Mouse (Mus musculus) layer of hippocampus, postnatal 36 days (tissue): ENCODE data around the gene Retnlb. TPM values are rescaled to one million over a fixed set of nuclear protein-coding genes. Genes with fewer than 3 reads are reported as not detected.

Experiments
- total RNA-seq, 2 experiments: library from RNA; stranded (reverse); gene quantifications; 2 replicates each; pipeline ENCODE4 v1.2.3; 2021

Retnlb gene
- total RNA-seq, 2 experiments from 2014 or later = not detected

Other genes starting within 250 kb of the Retnlb start
- under 1 TPM; 0.17 to 0.23 TPM for gene Trat1, start 44.8 kb upstream of the Retnlb start, total RNA-seq
- not detected for gene Retnla, start 25.7 kb downstream of the Retnlb start, total RNA-seq
- gene Retnlg, start 55.8 kb downstream of the Retnlb start, total RNA-seq = not detected
- gene Dzip3, start 177.3 kb downstream of the Retnlb start, total RNA-seq = 10 to 100 TPM; 89.9 to 90.2 TPM
- 1 to 10 TPM in 1 of 2 experiments, under 1 TPM in 1; 0.97 to 1.8 TPM for gene Cip2a, start 177.3 kb downstream of the Retnlb start, total RNA-seq
- gene Myh15, start 240.6 kb downstream of the Retnlb start, total RNA-seq = under 1 TPM; 0.61 to 0.80 TPM